Mouse (Mus musculus): ENCODE data around the gene Ilf3. TPM values are rescaled to one million over a fixed set of nuclear protein-coding genes. Genes with fewer than 3 reads are reported as not detected.

Gene Ilf3
- polyA plus RNA-seq, 1 experiment, result 71.3 TPM

GRCm38 (mm10) chr9:21454556-21454955 lies 86.9 kb downstream of the Ilf3 start:
- Histone ChIP-seq H3K4me3 (ENCODE audit: insufficient read depth, low read length) (no peak overlapping the region), H3K27ac (ENCODE audit: insufficient read depth, low read length) (no peak overlapping the region), H3K4me1 (ENCODE audit: control insufficient read depth, insufficient read depth, low read length) (peaks cover 9% of the 10 kb centered on the region)
- no peak for TF ChIP-seq POLR2A (IDR thresholded peaks at IDR 0.05; ENCODE audit: extremely low read depth, insufficient read depth, low read length)
- no peak for TF ChIP-seq CTCF (IDR thresholded peaks at IDR 0.05; ENCODE audit: extremely low read depth, insufficient read depth, low read length)

Other genes with a start within 250 kb of the Ilf3 start
- 16.4 and 18.6 TPM in 2 replicates for gene Tyk2, start 236.6 kb upstream of the Ilf3 start, polyA plus RNA-seq (2012; rRNA removed)
- 158 and 168 TPM in 2 replicates for gene Cdc37, start 217.9 kb upstream of the Ilf3 start, polyA plus RNA-seq (2012; rRNA removed)
- 77.0 and 80.1 TPM in 2 replicates for gene Pde4a, start 202.2 kb upstream of the Ilf3 start, polyA plus RNA-seq (2012; rRNA removed)
- gene Keap1, start 128.5 kb upstream of the Ilf3 start, polyA plus RNA-seq (2012; rRNA removed), result 62.3 and 65.9 TPM in 2 replicates
- 20.8 and 24.3 TPM in 2 replicates for gene S1pr5, start 119.4 kb upstream of the Ilf3 start, polyA plus RNA-seq (2012; rRNA removed)
- 40.3 and 42.7 TPM in 2 replicates for gene Atg4d, start 102.6 kb upstream of the Ilf3 start, polyA plus RNA-seq (2012; rRNA removed)
- 42.6 and 47.2 TPM in 2 replicates for gene Kri1, start 79.9 kb upstream of the Ilf3 start, polyA plus RNA-seq (2012; rRNA removed)
- 74.1 and 76.9 TPM in 2 replicates for gene Cdkn2d, start 76.5 kb upstream of the Ilf3 start, polyA plus RNA-seq (2012; rRNA removed)
- gene Ap1m2, start 55.5 kb upstream of the Ilf3 start, polyA plus RNA-seq (2012; rRNA removed), result 2.4 and 2.5 TPM in 2 replicates
- gene Slc44a2, start 47.2 kb upstream of the Ilf3 start, polyA plus RNA-seq (2012; rRNA removed), result 54.1 and 55.3 TPM in 2 replicates
- 42.5 and 43.8 TPM in 2 replicates for gene Qtrt1, start 44.0 kb downstream of the Ilf3 start, polyA plus RNA-seq (2012; rRNA removed)
- gene Dnm2, start 57.0 kb downstream of the Ilf3 start, polyA plus RNA-seq (2012; rRNA removed), result 60.8 and 67.9 TPM in 2 replicates
- 25.0 and 25.5 TPM in 2 replicates for gene Tmed1, start 142.4 kb downstream of the Ilf3 start, polyA plus RNA-seq (2012; rRNA removed)
- gene AB124611, start 158.3 kb downstream of the Ilf3 start, polyA plus RNA-seq (2012; rRNA removed), result 0.49 and 0.86 TPM in 2 replicates
- 58.9 and 61.6 TPM in 2 replicates for gene Carm1, start 179.0 kb downstream of the Ilf3 start, polyA plus RNA-seq (2012; rRNA removed)
- 50.4 and 53.2 TPM in 2 replicates for gene Timm29, start 224.9 kb downstream of the Ilf3 start, polyA plus RNA-seq (2012; rRNA removed)
- gene Yipf2, start 225.0 kb downstream of the Ilf3 start, polyA plus RNA-seq (2012; rRNA removed), result 27.6 and 29.1 TPM in 2 replicates
- gene Smarca4, start 248.3 kb downstream of the Ilf3 start, polyA plus RNA-seq (2012; rRNA removed), result 77.3 and 80.3 TPM in 2 replicates